Mouse (Mus musculus): ENCODE measurements around the gene 1300017J02Rik.

- TF ChIP-seq CTCF (IDR thresholded peaks at IDR 0.05; ENCODE audit: low read depth, low read length) (no peak), EP300 (IDR thresholded peaks at IDR 0.05; ENCODE audit: insufficient read depth, low read depth, low read length) (no peak)
These were observed 76.4 kb downstream of the 1300017J02Rik start for GRCm38 (mm10) chr9:103228370-103229003.

All from ES-Bruce4 (cell line).